Comparison of ENCODE assay signal across 10 mouse cellular contexts in genomic region chr9:67851150-67851549, GRCm38 (mm10). TPM values are rescaled to one million over a fixed set of nuclear protein-coding genes. Genes with fewer than 3 reads are reported as not detected.
DNase-seq lines count a peak whose midpoint lies in the region; ATAC-seq and TF ChIP-seq lines count a peak whose summit lies in the region.
"Had no signal": no experiment of that assay in that cellular context is flagged by ENCODE, and none has a peak within 500 bp of the region (broad histone marks: within the 10 kb centered on the region; RNA-seq: fewer than 3 reads in every experiment).

No protein-coding gene starts in this region.

- H3K9ac ChIP-seq in kidney, postnatal 0 days (ENCODE audit: low read depth, low read length), result no peak overlapping the region
- H3K9ac ChIP-seq in kidney, embryonic 16.5 days (replicated peaks; ENCODE audit: low read length), result no peak overlapping the region
- no peak overlapping the region for H3K9ac ChIP-seq in embryonic facial prominence, embryonic 11.5 days (replicated peaks; ENCODE audit: low read length)
- no peak overlapping the region for H3K9ac ChIP-seq in forebrain, embryonic 14.5 days (ENCODE audit: low read length)
- H3K9ac ChIP-seq: heart, embryonic 12.5 days had no signal

- in situ Hi-C loops in Patski (cut with MboI; ENCODE audit: low pct_unique_long_range_greater_than_20kb), result no loop called here

- POLR2A ChIA-PET in Patski (lab: Charles Lee), result no interaction called here

- H3K27me3 ChIP-seq in kidney, postnatal 0 days (ENCODE audit: insufficient read depth, low read length), result no peaks in the 10 kb centered on the region
- no peaks in the 10 kb centered on the region for H3K27me3 ChIP-seq in kidney, embryonic 16.5 days (ENCODE audit: insufficient read depth, low read length)
- H3K27me3 ChIP-seq in Patski, result no peaks in the 10 kb centered on the region
- no peaks in the 10 kb centered on the region for H3K27me3 ChIP-seq in embryonic facial prominence, embryonic 11.5 days (ENCODE audit: control insufficient read depth, insufficient read depth, low read length)
- no peaks in the 10 kb centered on the region for H3K27me3 ChIP-seq in forebrain, embryonic 14.5 days (replicated peaks; ENCODE audit: control insufficient read depth, insufficient read depth, low read length)
- H3K27me3 ChIP-seq: heart, embryonic 12.5 days had no signal

- peak; percentile 49; the same call in 1 of the 2 replicates for TF ChIP-seq CTCF in kidney, postnatal 0 days (IDR thresholded peaks at IDR 0.05; ENCODE audit: low read depth)
- TF ChIP-seq CTCF in Patski (IDR thresholded peaks at IDR 0.05), result peak; percentile 52

- CTCF ChIA-PET in Patski (lab: Charles Lee), result interaction anchor here (0.9 to 1.8 kb wide), 2 partner anchors 13 to 23 kb away, joined by 4 read pairs; no protein-coding TSS in a partner anchor

- 0 out of 2 replicates have a peak, but pooled peaks cover 5% of the 10 kb centered on the region for H3K36me3 ChIP-seq in kidney, postnatal 0 days (ENCODE audit: insufficient read depth, low read length)
- peaks cover 3% of the 10 kb centered on the region; the same call in 1 of the 2 replicates for H3K36me3 ChIP-seq in kidney, embryonic 16.5 days (ENCODE audit: insufficient read depth, low read length)
- H3K36me3 ChIP-seq in embryonic facial prominence, embryonic 11.5 days (replicated peaks; ENCODE audit: control insufficient read depth, insufficient read depth, low read depth, low read length), result no peaks in the 10 kb centered on the region
- no peaks in the 10 kb centered on the region; the same call in 1 of the 2 replicates for H3K36me3 ChIP-seq in forebrain, embryonic 14.5 days (ENCODE audit: control insufficient read depth, insufficient read depth, low read length)

- H3K9me3 ChIP-seq in kidney, postnatal 0 days (replicated peaks; ENCODE audit: low read length), result no peaks in the 10 kb centered on the region
- no peaks in the 10 kb centered on the region for H3K9me3 ChIP-seq in kidney, embryonic 16.5 days (ENCODE audit: low read length)
- no peaks in the 10 kb centered on the region for H3K9me3 ChIP-seq in embryonic facial prominence, embryonic 11.5 days (replicated peaks; ENCODE audit: control insufficient read depth, low read length)
- no peaks in the 10 kb centered on the region for H3K9me3 ChIP-seq in forebrain, embryonic 14.5 days (replicated peaks; ENCODE audit: control insufficient read depth, low read length)
- H3K9me3 ChIP-seq: heart, embryonic 12.5 days had no signal

- H3K4me3 ChIP-seq in kidney, postnatal 0 days (replicated peaks; ENCODE audit: low read depth, low read length), result no peak overlapping the region
- no peak overlapping the region for H3K4me3 ChIP-seq in kidney, embryonic 16.5 days (ENCODE audit: low read length)
- no peak overlapping the region for H3K4me3 ChIP-seq in embryonic facial prominence, embryonic 11.5 days (ENCODE audit: low read depth, low read length)
- H3K4me3 ChIP-seq in forebrain, embryonic 14.5 days (ENCODE audit: low read depth, low read length), result no peak overlapping the region
- H3K4me3 ChIP-seq: heart, embryonic 12.5 days had no signal

- no peak for DNase-seq in kidney, postnatal 0 days (ENCODE audit: low spot score)
- no peak for DNase-seq in Patski (ENCODE audit: low read depth, low spot score)
- DNase-seq in embryonic facial prominence, embryonic 11.5 days (ENCODE audit: low spot score), result peak; percentile 33
- peak; percentile 37 for DNase-seq in retina, embryonic 14.5 days (ENCODE audit: low spot score)
- DNase-seq in forebrain, embryonic 14.5 days (ENCODE audit: low spot score), result no peak
- no peak for DNase-seq in adipocyte (ENCODE audit: low spot score)
- no peak for DNase-seq in urinary bladder, postnatal 14 days (ENCODE audit: low spot score)
- DNase-seq: spleen, adult 18-20 months had no signal

- 81% methylated on average over 4 of the region's 4 CpGs for WGBS in kidney, postnatal 0 days
- WGBS in kidney, embryonic 16.5 days, result 85% methylated on average over 4 of the region's 4 CpGs
- 74% methylated on average over 4 of the region's 4 CpGs for WGBS in embryonic facial prominence, embryonic 11.5 days
- WGBS in forebrain, embryonic 14.5 days, result 82% methylated on average over 4 of the region's 4 CpGs

- H3K4me2 ChIP-seq in kidney, postnatal 0 days (ENCODE audit: low read length), result no peak overlapping the region
- no peak overlapping the region for H3K4me2 ChIP-seq in kidney, embryonic 16.5 days (replicated peaks; ENCODE audit: low read depth, low read length)
- H3K4me2 ChIP-seq in embryonic facial prominence, embryonic 11.5 days (ENCODE audit: low read depth, low read length), result no peak overlapping the region
- no peak overlapping the region for H3K4me2 ChIP-seq in forebrain, embryonic 14.5 days (ENCODE audit: low read length)
- H3K4me2 ChIP-seq: heart, embryonic 12.5 days had no signal

- no peak overlapping the region for H3K27ac ChIP-seq in kidney, postnatal 0 days
- H3K27ac ChIP-seq in kidney, embryonic 16.5 days (ENCODE audit: low read length), result no peak overlapping the region
- H3K27ac ChIP-seq in embryonic facial prominence, embryonic 11.5 days (replicated peaks; ENCODE audit: low read depth, low read length), result no peak overlapping the region
- no peak overlapping the region for H3K27ac ChIP-seq in forebrain, embryonic 14.5 days (ENCODE audit: low read depth, low read length)

- H3K4me1 ChIP-seq in kidney, postnatal 0 days (replicated peaks; ENCODE audit: insufficient read depth, low read length), result no peaks in the 10 kb centered on the region
- H3K4me1 ChIP-seq in kidney, embryonic 16.5 days (ENCODE audit: insufficient read depth, low read length), result no peaks in the 10 kb centered on the region
- H3K4me1 ChIP-seq in embryonic facial prominence, embryonic 11.5 days (ENCODE audit: control insufficient read depth, insufficient read depth, low read length), result no peaks in the 10 kb centered on the region
- H3K4me1 ChIP-seq in forebrain, embryonic 14.5 days (ENCODE audit: control insufficient read depth, insufficient read depth, low read length), result no peaks in the 10 kb centered on the region

- ATAC-seq in kidney, postnatal 0 days (replicated peaks; ENCODE audit: low FRiP score, low read depth), result no peak
- no peak for ATAC-seq in kidney, embryonic 16.5 days (ENCODE audit: low FRiP score, low TSS enrichment)
- no peak for ATAC-seq in Patski
- ATAC-seq in embryonic facial prominence, embryonic 11.5 days (replicated peaks; ENCODE audit: insufficient number of reproducible peaks, low FRiP score, low TSS enrichment, low read depth), result no peak
- ATAC-seq in forebrain, embryonic 14.5 days, result no peak

RNA-seq across cellular contexts. Expression of gene Vps13c, which starts 11.0 kb away (rescaled TPM):
- 3.6 and 3.7 TPM in 2 replicates for polyA plus RNA-seq in kidney, postnatal 0 days (2015; fragmentation: Nextera tagmentation; extraction: Ambion mirVana)
- 3.2 and 4.6 TPM in 2 replicates for polyA plus RNA-seq in kidney, embryonic 16.5 days (2015; fragmentation: Nextera tagmentation; extraction: Ambion mirVana)
- polyA plus RNA-seq in Patski (2021), result 81.0 TPM
- 4.9 and 5.2 TPM in 2 replicates for polyA plus RNA-seq in embryonic facial prominence, embryonic 11.5 days (2014; fragmentation: Nextera tagmentation; extraction: Ambion mirVana)
- polyA plus RNA-seq in forebrain, embryonic 14.5 days (2014; fragmentation: Nextera tagmentation; extraction: Ambion mirVana), result 8.3 and 10.5 TPM in 2 replicates

RNA-seq across cellular contexts. Expression of gene C2cd4a, which starts 19.0 kb away (rescaled TPM):
- 0.32 and 0.61 TPM in 2 replicates for polyA plus RNA-seq in kidney, postnatal 0 days (2015; fragmentation: Nextera tagmentation; extraction: Ambion mirVana)
- 0.44 and 0.54 TPM in 2 replicates for polyA plus RNA-seq in kidney, embryonic 16.5 days (2015; fragmentation: Nextera tagmentation; extraction: Ambion mirVana)
- 0.35 TPM for polyA plus RNA-seq in Patski (2021)
- polyA plus RNA-seq in embryonic facial prominence, embryonic 11.5 days (2014; fragmentation: Nextera tagmentation; extraction: Ambion mirVana), result not detected in 2 replicates
- polyA plus RNA-seq in forebrain, embryonic 14.5 days (2014; fragmentation: Nextera tagmentation; extraction: Ambion mirVana), result 0.24 TPM in 1 of 2 replicates, not detected in the other

Comparison
In these comparisons a context has a peak if more than half of its experiments do, and no peak if none do; other contexts are left out.
1. DNase-seq: peak in embryonic facial prominence, embryonic 11.5 days (single experiment) and retina, embryonic 14.5 days (single experiment); none in kidney, postnatal 0 days (single experiment), Patski (single experiment), forebrain, embryonic 14.5 days (single experiment), adipocyte (single experiment) and urinary bladder, postnatal 14 days (single experiment).